In the genomic region with DNA sequence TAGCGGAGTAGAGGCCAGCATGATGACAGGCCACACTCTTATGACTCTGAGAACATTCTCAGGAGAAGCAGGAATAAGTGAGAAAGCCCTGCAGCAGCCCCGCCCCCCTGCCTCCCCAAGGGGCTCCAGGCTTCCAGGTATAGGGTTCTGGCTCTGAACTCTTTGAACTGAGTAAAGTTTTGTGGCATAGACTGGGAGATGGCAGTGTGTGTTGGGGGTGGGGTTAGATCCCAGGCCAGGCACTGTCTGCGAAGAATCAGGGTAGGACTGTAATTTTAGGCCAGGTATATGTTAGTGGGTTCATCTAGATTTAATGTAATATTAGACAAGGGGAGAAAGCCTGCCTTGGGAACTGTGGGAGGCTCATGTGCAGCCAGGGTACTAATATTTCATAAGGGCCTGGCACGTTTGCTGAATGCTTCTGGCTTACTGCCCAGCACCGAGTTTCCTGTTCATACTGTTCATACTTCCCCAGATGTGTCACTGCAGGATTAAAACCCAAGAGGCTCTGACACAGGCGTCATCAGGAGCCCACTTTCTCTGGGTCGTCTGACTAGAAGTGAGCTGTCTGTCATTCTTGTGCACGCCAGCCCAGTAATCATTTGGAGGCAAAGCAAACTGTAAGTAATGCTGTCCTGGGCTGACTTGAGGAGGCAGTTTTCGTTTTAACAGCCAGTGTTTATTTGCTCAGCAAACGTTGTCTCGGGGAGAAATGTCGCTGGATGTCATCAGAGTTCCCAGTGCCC, we compare ENCODE assay signal across 8 mouse cellular contexts. TPM values are rescaled to one million over a fixed set of nuclear protein-coding genes. Genes with fewer than 3 reads are reported as not detected.
DNase-seq lines count a peak whose midpoint lies in the region; ATAC-seq lines count a peak whose summit lies in the region.

Gene Il1r1, plus strand, starts transcription at position 542 of the 746 bp plus-strand sequence.

- no peak within 1 kb of the TSS for H3K9ac ChIP-seq in kidney, embryonic 14.5 days (ENCODE audit: low read depth, low read length)

- peak; percentile 92 for ATAC-seq in granulocyte monocyte progenitor cell, adult 5-6 weeks (replicated peaks; ENCODE audit: poor library complexity, severe bottlenecking)
- peak; percentile 32; the same call in 1 of the 2 replicates for ATAC-seq in kidney, embryonic 14.5 days (ENCODE audit: low FRiP score, low TSS enrichment)

- WGBS in kidney, embryonic 14.5 days, result 29% methylated on average over 12 of the region's 12 CpGs

- H3K4me3 ChIP-seq in kidney, embryonic 14.5 days (ENCODE audit: low read length), result 0 out of 2 replicates have a peak within 1 kb of the TSS, but pooled peaks have one; percentile 0

- H3K27ac ChIP-seq in kidney, embryonic 14.5 days (ENCODE audit: low read depth, low read length), result peak within 1 kb of the TSS; percentile 30; the same call in 1 of the 2 replicates

- peak within 1 kb of the TSS; percentile 23; the same call in 1 of the 2 replicates for H3K4me2 ChIP-seq in kidney, embryonic 14.5 days (replicated peaks; ENCODE audit: low read depth, low read length)

- H3K36me3 ChIP-seq in kidney, embryonic 14.5 days (ENCODE audit: control insufficient read depth, insufficient read depth, low read length), result no peaks in the 10 kb centered on the region

- DNase-seq in cerebellum, postnatal 25 days, result peak; percentile 4 to 7
- DNase-seq in cerebellum, adult 9-11 months, result no peak
- peak; percentile 79 for DNase-seq in adrenal gland, adult 8-10 months
- DNase-seq in lung, postnatal 14 days, result peak; percentile 91
- DNase-seq in urinary bladder, adult 2 months (ENCODE audit: low spot score), result peak; percentile 40
- DNase-seq in cerebellum, postnatal 36 days, result no peak

- no peaks in the 10 kb centered on the region for H3K27me3 ChIP-seq in kidney, embryonic 14.5 days (ENCODE audit: control insufficient read depth, insufficient read depth, low read length)

- peaks cover under 1% of the 10 kb centered on the region; the same call in 1 of the 2 replicates for H3K9me3 ChIP-seq in kidney, embryonic 14.5 days (ENCODE audit: control insufficient read depth, low read length)

- peaks cover 11% of the 10 kb centered on the region for H3K4me1 ChIP-seq in kidney, embryonic 14.5 days (ENCODE audit: control insufficient read depth, insufficient read depth, low read length)

RNA-seq across cellular contexts. Expression of gene Il1r1, which starts in this region (rescaled TPM):
- total RNA-seq in adrenal gland, adult 8-10 months (2022), result 1 to 10 TPM; 4.2 to 5.5 (median 4.9) TPM
- 3.0 and 3.1 TPM in 2 replicates for total RNA-seq in granulocyte monocyte progenitor cell, adult 5-6 weeks (2014; fragmentation: Nextera tagmentation)
- 2.2 and 2.7 TPM in 2 replicates for total RNA-seq in granulocyte monocyte progenitor cell, adult 5-6 weeks (2017)
- 2.5 and 4.2 TPM in 2 replicates for polyA plus RNA-seq in kidney, embryonic 14.5 days (2014; fragmentation: Nextera tagmentation; extraction: Ambion mirVana)
- polyA plus RNA-seq in urinary bladder, adult 2 months (2012; rRNA removed), result 13.1 and 14.3 TPM in 2 replicates

Comparison
In these comparisons a context has a peak if more than half of its experiments do, and no peak if none do; other contexts are left out.
1. DNase-seq: peak in cerebellum, postnatal 25 days (2 of 2), adrenal gland, adult 8-10 months (single experiment), lung, postnatal 14 days (single experiment) and urinary bladder, adult 2 months (single experiment); none in cerebellum, adult 9-11 months (single experiment) and cerebellum, postnatal 36 days (0 of 2).